Mouse (Mus musculus): ENCODE measurements around the gene Ston2.

DNA sequence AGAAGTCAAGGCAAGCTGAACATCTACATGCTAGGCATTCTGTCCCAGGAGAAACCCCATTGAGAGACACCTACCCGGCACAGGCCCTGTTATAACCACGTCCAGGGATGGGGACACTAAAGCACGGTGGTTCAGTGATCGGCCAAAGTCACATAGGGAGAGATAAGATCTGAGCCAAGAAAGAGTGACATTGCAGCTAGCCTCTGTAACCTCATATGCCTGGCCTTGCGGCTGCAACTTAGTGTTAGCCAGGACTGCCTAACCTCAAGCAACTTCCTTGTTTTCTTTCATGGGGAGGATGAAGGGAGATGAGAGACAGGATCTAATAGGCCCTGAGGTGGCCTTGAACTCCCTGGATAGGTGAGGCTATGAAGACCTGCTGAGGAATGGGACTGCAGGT, 122.8 kb downstream of the Ston2 start:
- TF ChIP-seq POLR2A (IDR thresholded peaks at IDR 0.05; ENCODE audit: borderline replicate concordance, insufficient read depth, low read length) (no peak), CTCF (IDR thresholded peaks at IDR 0.05; ENCODE audit: borderline replicate concordance, insufficient read depth, low read depth, low read length) (no peak)

Measured in cerebellum, adult 2 months (tissue).